Mouse (Mus musculus) olfactory bulb, adult 2 months (tissue): ENCODE measurements at regions not wholly inside any gene's neighbourhood (a gene's known extent, or its start where the extent isn't known, plus 50 kb on each side); places are given as distances from the start of the nearest gene placed in this dataset.

Source experiments
- H3K27ac ChIP-seq: fragments of 200-500 bp; 2 replicates; pipeline ENCODE4 v1.5.1; 2012; ENCODE audit warnings: low read depth, low read length; ENCODE audit not compliant: insufficient read depth
- H3K4me1 ChIP-seq: fragments of 200-500 bp; 2 replicates; pipeline ENCODE4 v1.6.1; 2012; ENCODE audit warnings: low read length; ENCODE audit not compliant: control insufficient read depth, insufficient read depth
- H3K4me3 ChIP-seq: fragments of 200-500 bp; 2 replicates; pipeline ENCODE4 v1.5.1; 2012; ENCODE audit warnings: mild to moderate bottlenecking, low read depth, low read length, moderate library complexity; ENCODE audit not compliant: insufficient read depth
- CTCF ChIP-seq: fragments of 200-500 bp; IDR thresholded peaks from 2 replicates; pipeline ENCODE4 v1.5.1; 2012; ENCODE audit warnings: low read depth, mild to moderate bottlenecking, low read length, moderate library complexity; ENCODE audit not compliant: insufficient read depth
- POLR2A ChIP-seq: fragments of 200-500 bp; IDR thresholded peaks from 2 replicates; pipeline ENCODE4 v1.6.1; 2012; ENCODE audit warnings: mild to moderate bottlenecking, low read depth, low read length, moderate library complexity; ENCODE audit not compliant: insufficient read depth
- WGBS: fragments of 180-500 bp; shearing (Covaris S2); methylation state at CpG from one replicate; pipeline ENCODE4 v1.1.7; 2018; 5-methylcytosine and 5-hydroxymethylcytosine counted together

GRCm38 (mm10) chr1:184320521-184321177 lies 286.5 kb upstream of the 1700056E22Rik start:
- Histone ChIP-seq H3K4me1 (no peaks in the 10 kb centered on the region), H3K4me3 (no peak overlapping the region), H3K27ac (no peak overlapping the region)
- WGBS, result 82% methylated on average over 3 of the region's 3 CpGs
- TF ChIP-seq POLR2A (no peak), CTCF (no peak)

- Histone ChIP-seq H3K4me1 (no peaks in the 10 kb centered on the region), H3K27ac (no peak overlapping the region), H3K4me3 (no peak overlapping the region)
- TF ChIP-seq CTCF, result no peak
- no peak for TF ChIP-seq POLR2A
- WGBS, result 89% methylated on average over 19 of the region's 19 CpGs
These were observed 276.2 kb upstream of the 1700056E22Rik start for GRCm38 (mm10) chr1:184310185-184310815.

- TF ChIP-seq POLR2A, result no peak
- TF ChIP-seq CTCF, result no peak
- Histone ChIP-seq H3K27ac (no peak overlapping the region), H3K4me1 (no peaks in the 10 kb centered on the region), H3K4me3 (no peak overlapping the region)
- WGBS, result 88% methylated on average over 4 of the region's 4 CpGs
These were observed 270.7 kb upstream of the 1700056E22Rik start for GRCm38 (mm10) chr1:184304813-184305212.

- TF ChIP-seq CTCF (no peak), POLR2A (no peak)
- Histone ChIP-seq H3K27ac (no peak overlapping the region), H3K4me3 (no peak overlapping the region), H3K4me1 (no peaks in the 10 kb centered on the region)
- 85% methylated on average over 4 of the region's 4 CpGs for WGBS
These were observed 270.1 kb upstream of the 1700056E22Rik start for GRCm38 (mm10) chr1:184304204-184304603.

- TF ChIP-seq POLR2A (no peak), CTCF (no peak)
- H3K4me3 ChIP-seq, result no peak overlapping the region
- H3K4me1 ChIP-seq, result no peaks in the 10 kb centered on the region
- WGBS, result 74% methylated on average over 1 of the region's 1 CpGs
- no peak overlapping the region for H3K27ac ChIP-seq
These were observed 264.6 kb upstream of the 1700056E22Rik start for GRCm38 (mm10) chr1:184298701-184299100.

- Histone ChIP-seq H3K27ac (no peak overlapping the region), H3K4me3 (no peak overlapping the region), H3K4me1 (no peaks in the 10 kb centered on the region)
- 79% methylated on average over 4 of the region's 4 CpGs for WGBS
- TF ChIP-seq CTCF, result no peak
- TF ChIP-seq POLR2A, result no peak
These were observed 263.1 kb upstream of the 1700056E22Rik start for GRCm38 (mm10) chr1:184297001-184297740.

GRCm38 (mm10) chr1:184291129-184291528 lies 257.0 kb upstream of the 1700056E22Rik start:
- TF ChIP-seq POLR2A, result no peak
- TF ChIP-seq CTCF, result no peak
- 88% methylated on average over 7 of the region's 7 CpGs for WGBS
- Histone ChIP-seq H3K27ac (no peak overlapping the region), H3K4me3 (no peak overlapping the region), H3K4me1 (no peaks in the 10 kb centered on the region)

- WGBS, result 29% methylated on average over 7 of the region's 7 CpGs
- TF ChIP-seq POLR2A (no peak), CTCF (no peak)
- Histone ChIP-seq H3K27ac (no peak overlapping the region), H3K4me1 (no peaks in the 10 kb centered on the region), H3K4me3 (no peak overlapping the region)
These were observed 255.8 kb upstream of the 1700056E22Rik start for GRCm38 (mm10) chr1:184289733-184290416.
